Mouse (Mus musculus): ENCODE results near the gene Mrgprb2.

Mrgprb2 gene

GRCm38 (mm10) chr7:48557986-48558385 is at the start of gene Mrgprb2:
Gene Mrgprb2 (minus strand): TSS chr7:48558086.
- no peak for DNase-seq (ENCODE audit: low read depth, low spot score)
